Mouse (Mus musculus) intestine, embryonic 16.5 days (tissue): ENCODE results near the gene Itpr2. TPM values are rescaled to one million over a fixed set of nuclear protein-coding genes. Genes with fewer than 3 reads are reported as not detected.

Experiments
- ATAC-seq: fragments of 200-750 bp; cut with Nextera tagmentation; 2 replicates; pipeline ENCODE4 v1.8.0; 2017; ENCODE audit warnings: moderate TSS enrichment, moderate library complexity
- H3K27ac ChIP-seq: fragments of 300-500 bp; sonication (generic); 2 replicates; pipeline ENCODE4 v1.5.1; 2014; ENCODE audit warnings: mild to moderate bottlenecking, low read length
- H3K27me3 ChIP-seq: fragments of 300-500 bp; sonication (generic); replicated peaks from 2 replicates; pipeline ENCODE4 v1.6.1; 2014; ENCODE audit warnings: low read length, control low read depth, mixed read lengths; ENCODE audit not compliant: control insufficient read depth, insufficient read depth
- H3K36me3 ChIP-seq: fragments of 300-500 bp; sonication (generic); 2 replicates; pipeline ENCODE4 v1.6.1; 2014; ENCODE audit warnings: low read length, control low read depth; ENCODE audit not compliant: control insufficient read depth, insufficient read depth
- H3K4me1 ChIP-seq: fragments of 300-500 bp; sonication (generic); 2 replicates; pipeline ENCODE4 v1.6.1; 2014; ENCODE audit warnings: low read length, control low read depth, mixed read lengths; ENCODE audit not compliant: control insufficient read depth, insufficient read depth
- H3K4me2 ChIP-seq: fragments of 300-500 bp; sonication (generic); 2 replicates; pipeline ENCODE4 v1.6.1; 2014; ENCODE audit warnings: low read depth, low read length, control low read depth
- H3K4me3 ChIP-seq: fragments of 300-500 bp; sonication (generic); 2 replicates; pipeline ENCODE4 v1.5.1; 2014; ENCODE audit warnings: mild to moderate bottlenecking, low read length
- H3K9ac ChIP-seq: fragments of 300-500 bp; sonication (generic); 2 replicates; pipeline ENCODE4 v1.6.1; 2014; ENCODE audit warnings: low read depth, low read length
- H3K9me3 ChIP-seq: fragments of 300-500 bp; sonication (generic); 2 replicates; pipeline ENCODE4 v1.6.1; 2016; ENCODE audit warnings: low read length, control low read depth; ENCODE audit not compliant: control insufficient read depth
- WGBS: fragments of 180-500 bp; shearing (Covaris S2); extraction: QIAGEN DNeasy Blood & Tissue Kit; methylation state at CpG from one replicate; pipeline ENCODE4 v1.1.7; 2014; 5-methylcytosine and 5-hydroxymethylcytosine counted together
- polyA plus RNA-seq: library from polyadenylated mRNA; unstranded; fragments of >200 nt; fragmentation: Nextera tagmentation; extraction: Ambion mirVana; gene quantifications from 2 replicates; pipeline ENCODE4 v1.2.1, GENCODE M21; 2015

The Itpr2 gene
- polyA plus RNA-seq, 1 experiment from 2014 or later, result 7.5 TPM

GRCm38 (mm10) chr6:146439071-146439818, 62.8 kb downstream of the Itpr2 start:
- no peak for ATAC-seq
- Histone ChIP-seq H3K4me1 (no peaks in the 10 kb centered on the region), H3K27me3 (no peaks in the 10 kb centered on the region), H3K4me2 (no peak overlapping the region), H3K27ac (no peak overlapping the region), H3K4me3 (no peak overlapping the region), H3K9ac (no peak overlapping the region), H3K36me3 (no peaks in the 10 kb centered on the region), H3K9me3 (no peaks in the 10 kb centered on the region)
- WGBS, result 75% methylated on average over 10 of the region's 10 CpGs

- 83% methylated on average over 7 of the region's 7 CpGs for WGBS
- Histone ChIP-seq H3K4me3 (no peak overlapping the region), H3K9me3 (no peaks in the 10 kb centered on the region), H3K9ac (no peak overlapping the region), H3K27ac (no peak overlapping the region), H3K27me3 (no peaks in the 10 kb centered on the region), H3K4me1 (no peaks in the 10 kb centered on the region), H3K4me2 (no peak overlapping the region), H3K36me3 (no peaks in the 10 kb centered on the region)
- ATAC-seq, result no peak
Observed at GRCm38 (mm10) chr6:146438057-146438456, 64.0 kb downstream of the Itpr2 start.

GRCm38 (mm10) chr6:146436916-146437496, 65.0 kb downstream of the Itpr2 start:
- H3K36me3 ChIP-seq, result no peaks in the 10 kb centered on the region
- no peak overlapping the region for H3K4me2 ChIP-seq
- H3K4me1 ChIP-seq, result 0 out of 2 replicates have a peak, but pooled peaks cover 3% of the 10 kb centered on the region
- H3K4me3 ChIP-seq, result no peak overlapping the region
- WGBS, result 61% methylated on average over 12 of the region's 12 CpGs
- H3K27ac ChIP-seq, result no peak overlapping the region
- H3K27me3 ChIP-seq, result no peaks in the 10 kb centered on the region
- no peaks in the 10 kb centered on the region for H3K9me3 ChIP-seq
- no peak for ATAC-seq
- H3K9ac ChIP-seq, result no peak overlapping the region

DNA sequence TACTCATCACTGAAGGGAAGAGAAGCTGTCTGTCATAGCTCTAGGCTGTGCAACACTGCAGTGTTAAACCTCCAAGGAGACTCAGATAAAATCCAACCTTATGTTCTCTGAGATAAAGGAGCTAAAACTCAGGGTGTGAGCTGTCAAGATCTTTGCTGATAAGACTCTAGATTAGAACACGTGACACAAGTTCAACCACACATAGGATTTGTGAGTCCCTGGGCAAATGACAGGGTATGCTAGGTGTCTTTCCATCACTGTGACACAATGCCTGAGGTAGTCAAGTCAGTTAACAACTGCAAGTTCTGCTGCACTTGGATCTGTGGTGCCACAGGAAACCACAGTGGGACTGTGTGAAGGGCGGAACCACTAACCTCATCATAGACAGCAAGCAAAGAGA, 67.8 kb downstream of the Itpr2 start:
- H3K4me3 ChIP-seq, result no peak overlapping the region
- no peak overlapping the region for H3K4me2 ChIP-seq
- ATAC-seq, result no peak
- no peaks in the 10 kb centered on the region for H3K9me3 ChIP-seq
- WGBS, result 88% methylated on average over 2 of the region's 2 CpGs
- no peaks in the 10 kb centered on the region for H3K36me3 ChIP-seq
- no peaks in the 10 kb centered on the region for H3K27me3 ChIP-seq
- no peak overlapping the region for H3K27ac ChIP-seq
- no peak overlapping the region for H3K9ac ChIP-seq
- H3K4me1 ChIP-seq, result 0 out of 2 replicates have a peak, but pooled peaks cover 3% of the 10 kb centered on the region

GRCm38 (mm10) chr6:146432218-146432865, 69.7 kb downstream of the Itpr2 start:
- WGBS, result 54% methylated on average over 8 of the region's 8 CpGs
- Histone ChIP-seq H3K36me3 (no peaks in the 10 kb centered on the region), H3K4me2 (no peak overlapping the region), H3K4me1 (0 out of 2 replicates have a peak, but pooled peaks cover 3% of the 10 kb centered on the region), H3K9ac (no peak overlapping the region), H3K27ac (no peak overlapping the region), H3K4me3 (no peak overlapping the region), H3K9me3 (no peaks in the 10 kb centered on the region), H3K27me3 (no peaks in the 10 kb centered on the region)
- ATAC-seq, result peak; percentile 70

DNA sequence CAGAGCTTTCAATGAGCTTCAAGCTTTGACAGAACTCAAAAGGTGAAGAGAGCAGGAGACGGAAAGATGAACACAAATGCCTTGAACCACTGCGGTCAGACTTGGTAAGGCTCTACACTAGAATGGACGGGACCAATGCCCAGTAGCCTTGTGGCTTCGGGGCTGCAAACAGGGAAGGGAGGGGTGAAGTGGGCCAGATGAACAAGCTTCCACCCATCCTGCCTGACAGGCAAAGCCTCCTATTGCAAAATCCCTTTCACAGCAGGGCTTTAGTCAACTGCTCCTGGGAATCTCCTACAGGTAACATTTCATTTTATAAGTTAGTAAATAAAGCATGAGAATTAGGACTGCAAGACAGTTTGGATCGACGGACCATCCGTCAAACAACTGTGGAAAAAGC, 70.2 kb downstream of the Itpr2 start:
- Histone ChIP-seq H3K9ac (no peak overlapping the region), H3K4me1 (0 out of 2 replicates have a peak, but pooled peaks cover 3% of the 10 kb centered on the region), H3K36me3 (no peaks in the 10 kb centered on the region), H3K4me3 (no peak overlapping the region), H3K27ac (no peak overlapping the region), H3K27me3 (no peaks in the 10 kb centered on the region), H3K4me2 (no peak overlapping the region), H3K9me3 (no peaks in the 10 kb centered on the region)
- ATAC-seq, result no peak
- 72% methylated on average over 7 of the region's 7 CpGs for WGBS

GRCm38 (mm10) chr6:146429694-146430380, 72.2 kb downstream of the Itpr2 start:
- H3K4me1 ChIP-seq, result 0 out of 2 replicates have a peak, but pooled peaks cover 3% of the 10 kb centered on the region
- H3K27ac ChIP-seq, result no peak overlapping the region
- no peaks in the 10 kb centered on the region for H3K36me3 ChIP-seq
- WGBS, result 52% methylated on average over 9 of the region's 9 CpGs
- H3K9ac ChIP-seq, result no peak overlapping the region
- no peak overlapping the region for H3K4me2 ChIP-seq
- no peaks in the 10 kb centered on the region for H3K27me3 ChIP-seq
- no peak overlapping the region for H3K4me3 ChIP-seq
- ATAC-seq, result peak; percentile 42; the same call in 1 of the 2 replicates
- H3K9me3 ChIP-seq, result no peaks in the 10 kb centered on the region

GRCm38 (mm10) chr6:146424778-146425177, 77.2 kb downstream of the Itpr2 start:
- no peak overlapping the region for H3K4me2 ChIP-seq
- H3K4me3 ChIP-seq, result no peak overlapping the region
- no peak overlapping the region for H3K9ac ChIP-seq
- no peak overlapping the region for H3K27ac ChIP-seq
- H3K9me3 ChIP-seq, result no peaks in the 10 kb centered on the region
- ATAC-seq, result no peak
- no peaks in the 10 kb centered on the region for H3K27me3 ChIP-seq
- no peaks in the 10 kb centered on the region for H3K36me3 ChIP-seq
- no peaks in the 10 kb centered on the region for H3K4me1 ChIP-seq
- WGBS, result 72% methylated on average over 3 of the region's 3 CpGs

DNA sequence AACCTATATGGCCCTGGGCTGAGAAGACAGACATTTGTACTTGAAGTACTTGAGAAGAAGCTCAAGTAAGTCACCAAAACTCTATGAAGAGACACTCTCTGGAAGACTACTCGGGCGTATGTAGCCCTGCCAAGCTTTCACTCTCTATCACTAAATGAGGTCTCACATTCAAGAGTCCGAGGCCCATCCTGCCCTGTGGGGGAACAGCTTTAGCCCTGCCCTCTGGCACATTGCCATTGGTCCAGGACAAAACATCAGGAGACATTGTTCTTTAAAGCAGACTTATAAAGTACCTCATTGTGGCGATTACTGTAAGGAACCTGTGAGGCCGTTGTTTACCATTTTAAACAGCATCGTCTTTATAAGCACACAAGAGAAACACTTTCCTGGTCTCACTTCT, 77.7 kb downstream of the Itpr2 start:
- no peak overlapping the region for H3K4me2 ChIP-seq
- 77% methylated on average over 6 of the region's 6 CpGs for WGBS

More for the DNA sequence above, 77.7 kb downstream of the Itpr2 start:
- no peaks in the 10 kb centered on the region for H3K9me3 ChIP-seq
- H3K27me3 ChIP-seq, result no peaks in the 10 kb centered on the region
- H3K36me3 ChIP-seq, result no peaks in the 10 kb centered on the region
- H3K4me1 ChIP-seq, result no peaks in the 10 kb centered on the region
- H3K27ac ChIP-seq, result no peak overlapping the region
- no peak overlapping the region for H3K4me3 ChIP-seq
- H3K9ac ChIP-seq, result no peak overlapping the region
- ATAC-seq, result no peak
